ENCODE assay signal across 21 mouse cellular contexts in genomic region chr13:101225366-101225765, GRCm38 (mm10).
DNase-seq lines count a peak whose midpoint lies in the region; TF ChIP-seq lines count a peak whose summit lies in the region.
"Had no signal": no experiment of that assay in that cellular context is flagged by ENCODE, and none has a peak within 500 bp of the region (broad histone marks: within the 10 kb centered on the region; RNA-seq: fewer than 3 reads in every experiment).

No protein-coding gene starts in this region.

- peak overlapping the region; percentile 34; the same call in 1 of the 2 replicates for H3K27ac ChIP-seq in left cerebral cortex, adult 2 months
- H3K27ac ChIP-seq in cortical plate, adult 2 months (ENCODE audit: insufficient read depth, low read length) = 0 out of 2 replicates have a peak overlapping the region, but pooled peaks have one; percentile 5
- H3K27ac ChIP-seq in limb, embryonic 10.5 days = no peak overlapping the region
- H3K27ac ChIP-seq: embryonic facial prominence, embryonic 13.5 days; embryonic facial prominence, embryonic 15.5 days; forebrain, embryonic 10.5 days; forebrain, embryonic 12.5 days had no signal

- TF ChIP-seq CTCF in left cerebral cortex, adult 2 months (IDR thresholded peaks at IDR 0.05) = no peak
- TF ChIP-seq CTCF in cortical plate, adult 2 months (IDR thresholded peaks at IDR 0.05; ENCODE audit: extremely low read depth, insufficient read depth, low read length) = no peak

- no peak for TF ChIP-seq POLR2A in cortical plate, adult 2 months (IDR thresholded peaks at IDR 0.05; ENCODE audit: extremely low read depth, insufficient read depth, low read length)

- H3K27me3 ChIP-seq in limb, embryonic 10.5 days (ENCODE audit: low read depth, poor library complexity, severe bottlenecking) = no peaks in the 10 kb centered on the region
- H3K27me3 ChIP-seq: embryonic facial prominence, embryonic 13.5 days; embryonic facial prominence, embryonic 15.5 days; forebrain, embryonic 12.5 days had no signal

- H3K36me3 ChIP-seq in limb, embryonic 10.5 days = no peaks in the 10 kb centered on the region
- H3K36me3 ChIP-seq: embryonic facial prominence, embryonic 13.5 days; embryonic facial prominence, embryonic 15.5 days; forebrain, embryonic 10.5 days; forebrain, embryonic 12.5 days had no signal

- WGBS in limb, embryonic 10.5 days = 85% methylated on average over 2 of the region's 2 CpGs

- H3K4me1 ChIP-seq in cortical plate, adult 2 months (ENCODE audit: control insufficient read depth, insufficient read depth, low read length) = peaks cover 10% of the 10 kb centered on the region
- peaks cover 2% of the 10 kb centered on the region; the same call in 1 of the 2 replicates for H3K4me1 ChIP-seq in limb, embryonic 10.5 days
- H3K4me1 ChIP-seq: embryonic facial prominence, embryonic 13.5 days; embryonic facial prominence, embryonic 15.5 days; forebrain, embryonic 10.5 days; forebrain, embryonic 12.5 days had no signal

- DNase-seq in frontal cortex, adult 2 months (ENCODE audit: extremely low spot score in 1 of 2, low spot score in 1 of 2) = peak; percentile 66
- no peak for DNase-seq in frontal cortex, postnatal 25 days (ENCODE audit: low spot score in 2 of 2)
- no peak for DNase-seq in left cerebral cortex, adult 2 months (ENCODE audit: extremely low spot score in 1 of 2, low spot score in 2 of 2)
- DNase-seq in left cerebral cortex, postnatal 14 days (ENCODE audit: low spot score in 2 of 2) = no peak
- peak; percentile 79 for DNase-seq in brain, adult 2 months (ENCODE audit: low read depth, low spot score)
- no peak for DNase-seq in limb, embryonic 10.5 days (ENCODE audit: low spot score)
- DNase-seq: adrenal gland, adult 2 months; adrenal gland, postnatal 10 days; adrenal gland, postnatal 25 days; cerebellum, adult 11-12 months; cerebellum, adult 2 months; cerebellum, adult 9-10 months; cerebellum, postnatal 10 days; cerebellum, postnatal 25 days; embryo, embryonic 11 days had no signal

- intact Hi-C loops in left cerebral cortex, adult 2 months (cut with DNase I) = no loop called here
- intact Hi-C loops in left cerebral cortex, postnatal 14 days (cut with DNase I) = no loop called here

- no peaks in the 10 kb centered on the region for H3K9me3 ChIP-seq in limb, embryonic 10.5 days (replicated peaks)
- H3K9me3 ChIP-seq: embryonic facial prominence, embryonic 13.5 days; embryonic facial prominence, embryonic 15.5 days; forebrain, embryonic 10.5 days; forebrain, embryonic 12.5 days had no signal

- H3K4me3 ChIP-seq in left cerebral cortex, adult 2 months = no peak overlapping the region
- no peak overlapping the region for H3K4me3 ChIP-seq in cortical plate, adult 2 months (ENCODE audit: insufficient read depth, low read length)
- no peak overlapping the region for H3K4me3 ChIP-seq in limb, embryonic 10.5 days
- H3K4me3 ChIP-seq: embryonic facial prominence, embryonic 13.5 days; embryonic facial prominence, embryonic 15.5 days; erythroblast, embryonic 14.5 days; forebrain, embryonic 10.5 days; forebrain, embryonic 12.5 days had no signal

Comparison
In these comparisons a context has a peak if more than half of its experiments do, and no peak if none do; other contexts are left out.
1. DNase-seq: peak in frontal cortex, adult 2 months (2 of 2) and brain, adult 2 months (single experiment); none in frontal cortex, postnatal 25 days (0 of 2), left cerebral cortex, adult 2 months (0 of 2), left cerebral cortex, postnatal 14 days (0 of 2) and limb, embryonic 10.5 days (single experiment).